Mouse (Mus musculus) hindbrain, postnatal 0 days (tissue): ENCODE results near the gene Ush2a. TPM values are rescaled to one million over a fixed set of nuclear protein-coding genes. Genes with fewer than 3 reads are reported as not detected.

Source experiments
- ATAC-seq: fragments of 200-750 bp; cut with Nextera tagmentation; 2 replicates; pipeline ENCODE4 v1.8.0; 2017; ENCODE audit warnings: mild to moderate bottlenecking, moderate TSS enrichment, moderate library complexity
- DNase-seq: peaks from one replicate; pipeline ENCODE4 v3.0.0-alpha.2; 2015; ENCODE audit warnings: low spot score
- H3K27ac ChIP-seq: fragments of 300-500 bp; sonication (generic); 2 replicates; pipeline ENCODE4 v1.5.1; 2014; ENCODE audit warnings: mild to moderate bottlenecking
- H3K27me3 ChIP-seq: fragments of 300-500 bp; sonication (generic); 2 replicates; pipeline ENCODE4 v1.6.1; 2014; ENCODE audit warnings: low read length, mixed read lengths; ENCODE audit not compliant: insufficient read depth
- H3K36me3 ChIP-seq: fragments of 300-500 bp; sonication (generic); 2 replicates; pipeline ENCODE4 v1.6.1; 2014; ENCODE audit warnings: low read length, mixed read lengths; ENCODE audit not compliant: insufficient read depth
- H3K4me1 ChIP-seq: fragments of 300-500 bp; sonication (generic); 2 replicates; pipeline ENCODE4 v1.6.1; 2014; ENCODE audit warnings: antibody characterized with exemption, low read length, mixed read lengths; ENCODE audit not compliant: insufficient read depth
- H3K4me2 ChIP-seq: fragments of 300-500 bp; sonication (generic); 2 replicates; pipeline ENCODE4 v1.6.1; 2014; ENCODE audit warnings: low read depth, mild to moderate bottlenecking, low read length, moderate library complexity, mixed read lengths
- H3K4me3 ChIP-seq: fragments of 300-500 bp; sonication (generic); 2 replicates; pipeline ENCODE4 v1.5.1; 2014; ENCODE audit warnings: low read length
- H3K9ac ChIP-seq: fragments of 300-500 bp; sonication (generic); replicated peaks from 2 replicates; pipeline ENCODE4 v1.6.1; 2014; ENCODE audit warnings: mild to moderate bottlenecking, low read length, moderate library complexity, mixed read lengths
- H3K9me3 ChIP-seq: fragments of 300-500 bp; sonication (generic); 2 replicates; pipeline ENCODE4 v1.6.1; 2016; ENCODE audit warnings: low read length, mixed read lengths
- CTCF ChIP-seq: IDR thresholded peaks from 2 replicates; pipeline ENCODE4 v1.5.1; 2016; ENCODE audit warnings: antibody characterized with exemption, control low read depth, low read depth
- WGBS: fragments of 180-500 bp; shearing (Covaris S2); extraction: QIAGEN DNeasy Blood & Tissue Kit; methylation state at CpG from one replicate; pipeline ENCODE4 v1.1.7; 2014; 5-methylcytosine and 5-hydroxymethylcytosine counted together
- polyA plus RNA-seq: library from polyadenylated mRNA; unstranded; fragments of >200 nt; fragmentation: Nextera tagmentation; extraction: Ambion mirVana; gene quantifications from 2 replicates; pipeline ENCODE4 v1.2.1, GENCODE M21; 2015
- total RNA-seq: library from RNA; depleted of rRNA; stranded (reverse); fragments of >200 nt; gene quantifications from 2 replicates; pipeline ENCODE4 v1.2.3, GENCODE M21; 2014

Ush2a gene
- total and polyA plus RNA-seq, 2 experiments from 2014 or later, result 0.44 to 1.5 TPM

- H3K9ac ChIP-seq, result no peak overlapping the region
- no peak overlapping the region for H3K27ac ChIP-seq
- no peaks in the 10 kb centered on the region for H3K4me1 ChIP-seq
- WGBS, result 86% methylated on average over 7 of the region's 7 CpGs
- H3K4me3 ChIP-seq, result no peak overlapping the region
- H3K4me2 ChIP-seq, result no peak overlapping the region
- H3K27me3 ChIP-seq, result no peaks in the 10 kb centered on the region
- H3K9me3 ChIP-seq, result no peaks in the 10 kb centered on the region
- ATAC-seq (no peak), DNase-seq (no peak)
- peak; percentile 42 for TF ChIP-seq CTCF
- H3K36me3 ChIP-seq, result no peaks in the 10 kb centered on the region
Observed at GRCm38 (mm10) chr1:188321534-188321933, 59.7 kb downstream of the Ush2a start.

GRCm38 (mm10) chr1:188330406-188330805 is 68.6 kb downstream of the Ush2a start:
- no peak for TF ChIP-seq CTCF
- Histone ChIP-seq H3K4me1 (no peaks in the 10 kb centered on the region), H3K4me2 (no peak overlapping the region), H3K9me3 (no peaks in the 10 kb centered on the region), H3K27ac (no peak overlapping the region), H3K27me3 (no peaks in the 10 kb centered on the region), H3K9ac (no peak overlapping the region), H3K36me3 (no peaks in the 10 kb centered on the region), H3K4me3 (no peak overlapping the region)
- ATAC-seq (no peak), DNase-seq (no peak)
- WGBS, result 93% methylated on average over 2 of the region's 2 CpGs

- Histone ChIP-seq H3K4me2 (no peak overlapping the region), H3K27me3 (no peaks in the 10 kb centered on the region), H3K27ac (peak overlapping the region; percentile 45; the same call in 1 of the 2 replicates), H3K9ac (no peak overlapping the region), H3K9me3 (no peaks in the 10 kb centered on the region), H3K4me3 (no peak overlapping the region), H3K36me3 (no peaks in the 10 kb centered on the region), H3K4me1 (no peaks in the 10 kb centered on the region)
- TF ChIP-seq CTCF, result no peak
- 38% methylated on average over 2 of the region's 2 CpGs for WGBS
- DNase-seq, result peak; percentile 67
- peak; percentile 82 for ATAC-seq
Observed at GRCm38 (mm10) chr1:188333936-188334335, 72.1 kb downstream of the Ush2a start.

GRCm38 (mm10) chr1:188347762-188348161 is 85.9 kb downstream of the Ush2a start:
- no peak for ATAC-seq
- Histone ChIP-seq H3K27me3 (no peaks in the 10 kb centered on the region), H3K27ac (no peak overlapping the region), H3K9me3 (no peaks in the 10 kb centered on the region), H3K4me1 (no peaks in the 10 kb centered on the region), H3K4me2 (no peak overlapping the region), H3K4me3 (no peak overlapping the region), H3K36me3 (no peaks in the 10 kb centered on the region), H3K9ac (no peak overlapping the region)
- no peak for DNase-seq
- 61% methylated on average over 2 of the region's 2 CpGs for WGBS
- TF ChIP-seq CTCF, result no peak

GRCm38 (mm10) chr1:188354726-188355125 is 92.9 kb downstream of the Ush2a start:
- H3K4me2 ChIP-seq, result no peak overlapping the region
- H3K27ac ChIP-seq, result no peak overlapping the region
- WGBS, result 91% methylated on average over 2 of the region's 2 CpGs
- H3K4me1 ChIP-seq, result no peaks in the 10 kb centered on the region
- no peak overlapping the region for H3K4me3 ChIP-seq
- H3K9ac ChIP-seq, result no peak overlapping the region
- no peak for DNase-seq
- TF ChIP-seq CTCF, result no peak
- H3K36me3 ChIP-seq, result no peaks in the 10 kb centered on the region
- no peaks in the 10 kb centered on the region for H3K9me3 ChIP-seq
- no peaks in the 10 kb centered on the region for H3K27me3 ChIP-seq
- no peak for ATAC-seq

GRCm38 (mm10) chr1:188363548-188363947 is 101.7 kb downstream of the Ush2a start:
- ATAC-seq (no peak), DNase-seq (peak; percentile 28)
- Histone ChIP-seq H3K4me2 (no peak overlapping the region), H3K9ac (no peak overlapping the region), H3K27me3 (no peaks in the 10 kb centered on the region), H3K4me3 (no peak overlapping the region), H3K4me1 (no peaks in the 10 kb centered on the region), H3K36me3 (no peaks in the 10 kb centered on the region), H3K9me3 (no peaks in the 10 kb centered on the region), H3K27ac (no peak overlapping the region)
- no peak for TF ChIP-seq CTCF
- 81% methylated on average over 3 of the region's 3 CpGs for WGBS

- Histone ChIP-seq H3K9me3 (no peaks in the 10 kb centered on the region), H3K4me2 (no peak overlapping the region), H3K4me1 (no peaks in the 10 kb centered on the region), H3K27ac (no peak overlapping the region), H3K9ac (no peak overlapping the region), H3K36me3 (no peaks in the 10 kb centered on the region), H3K27me3 (no peaks in the 10 kb centered on the region), H3K4me3 (no peak overlapping the region)
- no peak for ATAC-seq
- TF ChIP-seq CTCF, result 0 out of 2 replicates have a peak, but pooled peaks have one; percentile 12
- DNase-seq, result no peak
- WGBS, result 63% methylated on average over 1 of the region's 1 CpGs
Observed at GRCm38 (mm10) chr1:188385180-188385579, 123.4 kb downstream of the Ush2a start.
